Mouse (Mus musculus): ENCODE results near the gene Ihh. TPM values are rescaled to one million over a fixed set of nuclear protein-coding genes. Genes with fewer than 3 reads are reported as not detected.
A peak's percentile ranks its signal among the peaks of the same experiment; 100 is the strongest.

Gene Ihh
- polyA plus RNA-seq, 1 experiment from 2014 or later = 2.2 TPM

DNA sequence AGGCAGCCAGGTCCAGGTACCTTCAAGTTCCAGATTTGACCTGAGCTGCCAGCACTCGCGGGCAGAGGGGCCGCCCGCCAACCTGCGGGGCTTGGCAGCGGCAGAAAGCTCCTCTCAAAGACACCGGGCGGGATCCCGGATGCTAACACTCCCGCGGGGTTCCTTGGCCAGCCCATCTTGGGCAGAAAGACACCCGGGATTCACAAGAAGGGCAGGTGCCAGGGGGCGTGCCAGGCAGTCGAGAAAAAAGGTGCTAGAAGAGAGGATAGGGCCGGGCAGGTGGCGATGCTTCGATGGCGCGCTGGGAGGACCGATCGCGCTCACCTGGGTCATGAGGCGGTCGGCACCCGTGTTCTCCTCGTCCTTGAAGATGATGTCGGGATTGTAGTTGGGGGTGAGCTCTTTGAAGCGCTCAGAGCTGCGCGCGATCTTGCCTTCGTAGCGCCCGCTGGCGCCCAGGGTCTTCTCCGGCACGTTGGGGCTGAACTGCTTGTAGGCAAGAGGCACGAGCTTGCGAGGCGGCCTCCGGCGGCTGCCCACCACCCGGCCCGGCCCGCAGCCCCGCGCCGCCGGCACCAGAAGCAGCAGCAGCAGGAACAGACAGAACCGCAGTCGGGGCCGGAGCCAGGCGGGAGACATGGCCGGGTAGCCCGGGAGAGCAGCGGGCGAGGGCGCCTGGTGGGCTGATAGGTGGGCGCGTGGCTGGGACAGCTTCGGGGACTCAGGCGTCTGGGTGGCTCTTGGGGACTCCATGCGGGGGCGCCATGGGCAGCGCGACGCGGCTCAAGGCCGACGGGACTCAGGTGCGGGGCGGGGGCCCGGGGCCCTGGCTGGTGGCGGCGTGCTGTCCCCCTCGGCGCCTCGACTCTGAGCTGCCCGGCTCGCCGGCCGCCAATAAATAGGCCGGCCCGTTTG lies 639 bp downstream of the Ihh start:
- WGBS = under 1% methylated on average over 32 of the region's 84 CpGs
- DNase-seq (ENCODE audit: low spot score) (no peak), ATAC-seq (ENCODE audit: low read depth) (no peak)
- Histone ChIP-seq H3K27me3 (replicated peaks; ENCODE audit: control insufficient read depth, insufficient read depth, low read length) (peaks cover 99% of the 10 kb centered on the region), H3K4me3 (ENCODE audit: low read depth, low read length) (peak overlapping the region; percentile 43), H3K4me1 (ENCODE audit: control insufficient read depth, insufficient read depth, low read length) (peaks cover 4% of the 10 kb centered on the region; the same call in 1 of the 2 replicates), H3K4me2 (ENCODE audit: low read depth, low read length) (peak overlapping the region; percentile 71), H3K9ac (ENCODE audit: low read depth, low read length) (peak overlapping the region; percentile 42), H3K27ac (replicated peaks; ENCODE audit: low read depth, low read length) (no peak overlapping the region), H3K36me3 (ENCODE audit: control insufficient read depth, insufficient read depth, low read length) (no peaks in the 10 kb centered on the region), H3K9me3 (ENCODE audit: control insufficient read depth, low read length) (no peaks in the 10 kb centered on the region)

DNA sequence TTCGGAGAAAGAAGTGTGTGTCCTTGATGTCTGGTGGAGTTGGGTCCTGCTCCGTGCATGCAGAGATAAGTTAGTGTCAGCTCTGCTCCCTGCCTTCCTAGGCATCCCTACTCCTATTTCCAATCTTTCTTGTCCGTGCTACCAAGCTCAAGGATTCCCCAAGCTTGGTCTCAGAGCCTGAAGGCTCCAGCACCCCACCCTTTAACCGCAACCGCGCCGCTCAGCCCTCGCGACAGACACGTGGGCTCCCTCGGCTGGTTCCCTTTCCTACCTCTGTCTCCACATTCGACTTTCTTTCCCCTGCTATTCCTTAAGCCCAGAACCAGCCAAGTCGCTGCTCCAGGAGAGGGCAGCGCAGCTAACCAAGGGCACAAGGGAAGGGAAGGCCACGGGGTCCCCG lies 1.4 kb downstream of the Ihh start:
- Histone ChIP-seq H3K27ac (replicated peaks; ENCODE audit: low read depth, low read length) (no peak overlapping the region), H3K27me3 (replicated peaks; ENCODE audit: control insufficient read depth, insufficient read depth, low read length) (peaks cover 99% of the 10 kb centered on the region), H3K4me2 (ENCODE audit: low read depth, low read length) (peak overlapping the region; percentile 71; the same call in 1 of the 2 replicates), H3K4me3 (ENCODE audit: low read depth, low read length) (peak overlapping the region; percentile 43), H3K9ac (ENCODE audit: low read depth, low read length) (no peak overlapping the region), H3K4me1 (ENCODE audit: control insufficient read depth, insufficient read depth, low read length) (peaks cover 4% of the 10 kb centered on the region; the same call in 1 of the 2 replicates), H3K9me3 (ENCODE audit: control insufficient read depth, low read length) (no peaks in the 10 kb centered on the region), H3K36me3 (ENCODE audit: control insufficient read depth, insufficient read depth, low read length) (no peaks in the 10 kb centered on the region)
- DNase-seq (ENCODE audit: low spot score) (no peak), ATAC-seq (ENCODE audit: low read depth) (no peak)
- 2% methylated on average over 16 of the region's 16 CpGs for WGBS

DNA sequence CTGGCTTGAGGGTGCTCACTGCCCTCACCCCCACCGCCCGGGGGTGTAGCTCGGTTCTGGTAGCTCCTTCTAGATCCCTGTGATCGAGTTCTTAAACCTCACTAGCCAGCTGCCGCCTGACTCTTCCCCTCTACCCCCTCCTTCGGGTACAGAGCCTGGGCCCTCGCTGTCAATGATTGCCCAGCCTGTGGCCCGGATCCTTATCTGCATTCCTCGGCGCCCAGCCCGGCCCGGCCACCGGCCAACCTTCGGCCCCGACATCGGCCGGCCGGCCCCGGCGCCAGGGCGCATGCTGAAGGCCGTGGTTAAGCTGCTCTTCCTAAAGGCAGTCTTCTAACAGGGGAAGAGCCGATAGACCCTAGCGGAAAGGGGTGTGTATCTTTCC lies 1.8 kb downstream of the Ihh start:
- peaks cover 4% of the 10 kb centered on the region; the same call in 1 of the 2 replicates for H3K4me1 ChIP-seq (ENCODE audit: control insufficient read depth, insufficient read depth, low read length)
- H3K27ac ChIP-seq (replicated peaks; ENCODE audit: low read depth, low read length) = no peak overlapping the region
- WGBS = 3% methylated on average over 24 of the region's 24 CpGs
- ATAC-seq (ENCODE audit: low read depth) = no peak
- H3K36me3 ChIP-seq (ENCODE audit: control insufficient read depth, insufficient read depth, low read length) = no peaks in the 10 kb centered on the region
- H3K27me3 ChIP-seq (replicated peaks; ENCODE audit: control insufficient read depth, insufficient read depth, low read length) = peaks cover 98% of the 10 kb centered on the region
- H3K4me3 ChIP-seq (ENCODE audit: low read depth, low read length) = peak overlapping the region; percentile 43; the same call in 1 of the 2 replicates
- H3K9me3 ChIP-seq (ENCODE audit: control insufficient read depth, low read length) = no peaks in the 10 kb centered on the region
- H3K4me2 ChIP-seq (ENCODE audit: low read depth, low read length) = peak overlapping the region; percentile 71; the same call in 1 of the 2 replicates
- H3K9ac ChIP-seq (ENCODE audit: low read depth, low read length) = no peak overlapping the region
- no peak for DNase-seq (ENCODE audit: low spot score)

DNA sequence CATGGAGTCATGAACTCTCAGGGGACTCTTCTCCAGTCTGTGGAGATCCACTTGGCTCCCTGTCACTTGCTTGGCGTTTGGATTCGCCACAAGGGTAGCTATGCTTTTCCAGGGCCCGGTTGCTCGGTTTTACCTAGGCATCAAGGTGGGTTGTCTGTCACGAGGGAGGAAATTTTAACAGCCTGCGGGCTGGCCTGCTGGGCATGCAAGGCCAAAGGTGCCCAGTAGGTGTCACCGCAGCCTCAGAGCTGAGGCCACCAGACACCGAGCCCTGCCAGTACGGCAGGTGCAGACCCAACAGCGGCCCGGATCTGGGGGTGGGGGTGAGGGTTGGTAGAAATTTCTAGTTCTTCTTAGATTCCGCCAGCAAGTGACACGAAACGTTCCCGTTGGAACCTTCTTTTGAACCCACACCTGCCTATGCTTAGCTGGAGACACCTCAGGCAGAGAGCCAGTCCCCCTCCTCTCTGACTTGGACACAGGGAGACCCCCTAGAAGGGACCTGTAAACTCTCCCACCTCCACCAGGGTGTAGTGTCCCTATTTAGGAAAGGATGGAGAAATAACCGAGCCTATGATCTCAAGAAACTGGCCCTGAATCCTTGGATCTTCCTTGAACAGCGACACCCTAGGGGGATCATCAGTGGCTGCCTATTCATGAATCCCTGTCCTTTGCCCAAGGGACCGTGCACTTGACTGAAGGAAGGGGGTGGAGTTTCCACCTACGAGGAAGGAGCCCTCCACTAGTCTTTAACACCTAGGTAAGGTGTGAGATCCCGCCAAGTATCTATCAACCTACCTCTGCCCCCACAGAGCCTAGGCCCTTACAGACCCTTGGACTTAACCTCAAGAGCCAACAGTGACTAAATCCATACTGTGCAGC lies 2.4 kb downstream of the Ihh start:
- DNase-seq (ENCODE audit: low spot score) = no peak
- Histone ChIP-seq H3K4me3 (ENCODE audit: low read depth, low read length) (peak overlapping the region; percentile 43; the same call in 1 of the 2 replicates), H3K27me3 (replicated peaks; ENCODE audit: control insufficient read depth, insufficient read depth, low read length) (peaks cover 96% of the 10 kb centered on the region), H3K9me3 (ENCODE audit: control insufficient read depth, low read length) (no peaks in the 10 kb centered on the region), H3K9ac (ENCODE audit: low read depth, low read length) (no peak overlapping the region), H3K4me2 (ENCODE audit: low read depth, low read length) (peak overlapping the region; percentile 71; the same call in 1 of the 2 replicates), H3K36me3 (ENCODE audit: control insufficient read depth, insufficient read depth, low read length) (no peaks in the 10 kb centered on the region), H3K27ac (replicated peaks; ENCODE audit: low read depth, low read length) (no peak overlapping the region), H3K4me1 (ENCODE audit: control insufficient read depth, insufficient read depth, low read length) (peaks cover 4% of the 10 kb centered on the region; the same call in 1 of the 2 replicates)
- WGBS = 7% methylated on average over 20 of the region's 20 CpGs
- no peak; the same call in 1 of the 2 replicates for ATAC-seq (ENCODE audit: low read depth)

DNA sequence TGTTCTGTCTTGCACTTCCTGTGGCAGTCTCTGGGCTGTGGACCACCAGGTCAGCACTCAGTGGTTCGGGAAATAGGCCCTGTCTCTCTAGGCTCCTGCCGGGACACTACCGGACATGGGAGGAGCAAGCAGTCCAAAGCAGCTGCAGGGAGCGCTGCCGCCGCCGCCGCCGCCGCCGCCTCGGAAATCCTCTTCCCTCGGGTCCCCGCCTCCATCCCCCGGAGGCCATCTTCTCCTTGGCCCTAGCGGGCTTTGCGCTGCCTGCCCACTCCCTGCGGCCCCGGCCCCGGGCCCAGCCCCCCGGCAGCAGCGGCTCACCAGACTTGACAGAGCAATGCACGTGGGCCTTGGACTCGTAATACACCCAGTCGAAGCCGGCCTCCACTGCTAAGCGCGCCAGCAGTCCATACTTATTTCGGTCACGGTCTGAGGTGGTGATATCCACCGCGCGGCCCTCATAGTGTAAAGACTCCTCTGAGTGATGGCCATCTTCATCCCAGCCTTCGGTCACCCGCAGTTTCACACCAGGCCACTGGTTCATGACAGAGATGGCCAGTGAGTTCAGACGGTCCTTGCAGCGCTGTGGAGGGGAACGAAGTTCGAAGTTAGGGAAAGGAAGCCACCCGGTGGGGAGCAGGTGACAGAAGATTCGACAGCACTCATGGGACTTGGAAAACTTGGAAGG lies 3.3 kb downstream of the Ihh start:
- Histone ChIP-seq H3K4me2 (ENCODE audit: low read depth, low read length) (peak overlapping the region; percentile 47), H3K27me3 (replicated peaks; ENCODE audit: control insufficient read depth, insufficient read depth, low read length) (peaks cover 88% of the 10 kb centered on the region), H3K9me3 (ENCODE audit: control insufficient read depth, low read length) (no peaks in the 10 kb centered on the region), H3K27ac (replicated peaks; ENCODE audit: low read depth, low read length) (no peak overlapping the region), H3K36me3 (ENCODE audit: control insufficient read depth, insufficient read depth, low read length) (no peaks in the 10 kb centered on the region), H3K4me3 (ENCODE audit: low read depth, low read length) (peak overlapping the region; percentile 22), H3K9ac (ENCODE audit: low read depth, low read length) (0 out of 2 replicates have a peak overlapping the region, but pooled peaks have one; percentile 1), H3K4me1 (ENCODE audit: control insufficient read depth, insufficient read depth, low read length) (peaks cover 4% of the 10 kb centered on the region; the same call in 1 of the 2 replicates)
- no peak for DNase-seq (ENCODE audit: low spot score)
- 2% methylated on average over 35 of the region's 41 CpGs for WGBS
- ATAC-seq (ENCODE audit: low read depth) = no peak; the same call in 1 of the 2 replicates

DNA sequence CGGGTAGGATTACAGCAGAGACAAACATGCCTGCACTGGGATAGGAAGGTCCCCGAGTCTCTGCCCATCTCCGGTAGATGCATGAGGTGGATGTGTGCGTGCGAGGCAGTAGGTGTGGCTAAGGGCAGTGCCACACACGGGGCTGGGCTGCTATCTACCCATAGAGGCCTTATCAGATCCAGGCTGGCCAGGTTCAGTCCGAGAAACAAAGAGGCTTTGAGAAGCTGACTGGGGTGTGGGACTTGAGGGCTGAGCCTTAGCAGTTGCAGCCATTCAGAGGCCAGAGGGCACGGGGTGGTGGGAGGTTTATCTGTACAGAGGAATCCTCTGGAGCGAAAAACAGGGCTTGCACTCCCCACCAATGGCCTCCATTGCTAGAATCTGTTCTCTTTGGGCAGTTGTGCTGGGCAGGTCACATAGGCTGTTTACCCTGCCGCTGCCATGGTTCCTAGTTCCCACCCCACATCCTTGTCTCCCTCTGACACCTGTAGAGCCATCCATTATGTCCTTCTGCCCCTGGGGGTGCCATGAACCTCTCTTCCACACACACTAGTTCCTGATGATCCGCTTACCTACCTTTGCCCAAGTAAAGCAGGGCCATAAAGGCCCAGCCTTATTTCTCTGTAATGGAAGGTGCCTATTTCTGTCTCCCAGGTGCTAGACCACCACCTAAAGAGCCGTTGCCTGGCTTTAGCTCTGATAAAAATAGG lies 9.7 kb downstream of the Ihh start:
- H3K9me3 ChIP-seq (ENCODE audit: control insufficient read depth, low read length) = no peaks in the 10 kb centered on the region
- no peak overlapping the region for H3K4me3 ChIP-seq (ENCODE audit: low read depth, low read length)
- 43% methylated on average over 12 of the region's 12 CpGs for WGBS
- ATAC-seq (ENCODE audit: low read depth) (no peak), DNase-seq (ENCODE audit: low spot score) (no peak)
- peaks cover 40% of the 10 kb centered on the region for H3K27me3 ChIP-seq (replicated peaks; ENCODE audit: control insufficient read depth, insufficient read depth, low read length)
- no peak overlapping the region for H3K27ac ChIP-seq (replicated peaks; ENCODE audit: low read depth, low read length)
- no peaks in the 10 kb centered on the region for H3K4me1 ChIP-seq (ENCODE audit: control insufficient read depth, insufficient read depth, low read length)
- no peak overlapping the region for H3K9ac ChIP-seq (ENCODE audit: low read depth, low read length)
- H3K4me2 ChIP-seq (ENCODE audit: low read depth, low read length) = no peak overlapping the region
- no peaks in the 10 kb centered on the region for H3K36me3 ChIP-seq (ENCODE audit: control insufficient read depth, insufficient read depth, low read length)

DNA sequence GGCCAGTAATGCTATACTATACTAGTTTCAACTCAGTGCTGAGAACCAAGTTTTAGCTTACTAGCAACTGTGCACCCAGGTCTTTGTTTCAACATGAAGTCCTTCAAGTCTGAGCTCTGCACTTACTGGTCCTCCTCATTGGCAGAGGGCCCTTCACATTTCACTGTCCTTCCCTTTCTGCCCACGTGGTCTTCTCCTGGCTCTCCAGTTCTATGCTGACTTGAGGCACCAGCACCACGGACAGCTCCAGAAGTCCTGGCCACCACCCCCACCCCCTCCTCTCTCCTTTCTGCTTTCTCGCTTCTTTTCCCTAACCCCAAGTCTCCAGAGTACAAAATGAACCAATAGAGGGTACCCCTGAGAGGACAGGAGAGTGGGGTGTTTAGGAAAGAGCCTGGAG lies 11.7 kb downstream of the Ihh start:
- no peaks in the 10 kb centered on the region for H3K9me3 ChIP-seq (ENCODE audit: control insufficient read depth, low read length)
- ATAC-seq (ENCODE audit: low read depth) = no peak
- no peak overlapping the region for H3K4me2 ChIP-seq (ENCODE audit: low read depth, low read length)
- H3K4me3 ChIP-seq (ENCODE audit: low read depth, low read length) = no peak overlapping the region
- peaks cover 36% of the 10 kb centered on the region for H3K27me3 ChIP-seq (replicated peaks; ENCODE audit: control insufficient read depth, insufficient read depth, low read length)
- no peaks in the 10 kb centered on the region for H3K36me3 ChIP-seq (ENCODE audit: control insufficient read depth, insufficient read depth, low read length)
- H3K27ac ChIP-seq (replicated peaks; ENCODE audit: low read depth, low read length) = no peak overlapping the region
- no peak overlapping the region for H3K9ac ChIP-seq (ENCODE audit: low read depth, low read length)
- no peaks in the 10 kb centered on the region for H3K4me1 ChIP-seq (ENCODE audit: control insufficient read depth, insufficient read depth, low read length)
- DNase-seq (ENCODE audit: low spot score) = no peak
- WGBS = 8% methylated on average over 3 of the region's 3 CpGs

Measured in embryonic facial prominence, embryonic 14.5 days (tissue).